Mouse (Mus musculus) yolk sac, embryonic 10.5 days (tissue): Measurements from ENCODE around the gene Lsm7.
A peak's percentile ranks its signal among the peaks of the same experiment; 100 is the strongest.

Experiments
- DNase-seq: peaks from one replicate; pipeline ENCODE4 v3.0.0-alpha.2; 2017; ENCODE audit warnings: low spot score

The Lsm7 gene

GRCm38 (mm10) chr10:80812391-80813041 is 42.5 kb downstream of the Lsm7 start:
- no peak for DNase-seq

- DNase-seq: no peak
These were observed 44.9 kb downstream of the Lsm7 start for GRCm38 (mm10) chr10:80810084-80810483.

- no peak for DNase-seq
These were observed 45.9 kb downstream of the Lsm7 start for GRCm38 (mm10) chr10:80808985-80809632.

- no peak for DNase-seq
These were observed 46.7 kb downstream of the Lsm7 start for GRCm38 (mm10) chr10:80808099-80808984.

- peak; percentile 66 for DNase-seq
These were observed 47.9 kb downstream of the Lsm7 start for GRCm38 (mm10) chr10:80807057-80807627.

GRCm38 (mm10) chr10:80806341-80807056 is 48.5 kb downstream of the Lsm7 start:
- DNase-seq: no peak

- DNase-seq: peak; percentile 69
These were observed 49.1 kb downstream of the Lsm7 start for GRCm38 (mm10) chr10:80805925-80806324.

GRCm38 (mm10) chr10:80805322-80805721 is 49.7 kb downstream of the Lsm7 start:
- no peak for DNase-seq

GRCm38 (mm10) chr10:80804916-80805315 is 50.1 kb downstream of the Lsm7 start, which contains the start of gene Amh:
Amh (plus strand) TSS chr10:80805243.
- no peak for DNase-seq

GRCm38 (mm10) chr10:80804340-80804739 is 50.7 kb downstream of the Lsm7 start:
- no peak for DNase-seq

- DNase-seq: no peak
These were observed 52.0 kb downstream of the Lsm7 start for GRCm38 (mm10) chr10:80802996-80803395.
